ENCODE assay signal across 8 mouse cellular contexts in the genomic region with DNA sequence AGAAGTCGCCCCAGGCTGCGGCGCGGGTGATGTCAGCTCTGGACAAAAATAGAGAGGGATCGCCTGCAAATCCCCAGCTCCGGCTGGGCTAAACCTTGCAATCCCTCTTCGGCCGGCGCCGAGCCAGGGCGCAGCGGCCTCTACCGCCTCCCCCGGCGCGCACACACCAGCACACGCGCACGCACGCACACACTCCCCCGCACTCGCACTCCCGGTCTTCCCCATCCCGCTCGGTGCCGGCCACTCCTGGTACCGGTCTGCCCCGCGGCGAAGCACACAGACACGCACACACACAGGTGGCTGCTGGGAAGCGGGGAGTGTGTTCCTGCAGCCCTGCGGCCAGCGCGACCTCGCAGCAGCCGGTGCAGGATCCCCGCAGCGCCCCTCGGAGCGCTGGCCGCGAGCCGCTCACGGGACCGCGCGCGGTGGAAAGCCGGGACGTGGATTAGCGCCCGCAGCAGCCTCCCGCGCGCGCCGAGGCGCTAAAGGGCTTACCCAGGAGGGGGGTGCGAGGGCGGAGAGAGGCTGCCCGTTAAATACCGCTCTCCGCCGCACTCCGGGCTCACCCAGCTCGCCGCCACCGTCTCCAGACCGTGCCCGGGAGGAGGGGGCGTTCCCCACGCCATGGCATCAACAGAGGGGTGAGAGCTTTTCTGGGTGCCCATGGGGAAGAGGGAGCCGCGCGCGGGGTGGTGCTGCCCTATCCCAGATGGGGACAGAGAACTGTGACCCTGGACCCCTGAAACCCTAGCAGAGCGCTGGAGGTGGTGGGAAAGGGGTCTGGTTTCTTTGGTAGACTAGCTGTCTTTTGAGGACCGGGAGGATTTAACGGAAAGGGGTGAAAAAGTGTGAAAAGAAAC. TPM values are rescaled to one million over a fixed set of nuclear protein-coding genes. Genes with fewer than 3 reads are reported as not detected.
DNase-seq lines count a peak whose midpoint lies in the region; ATAC-seq and TF ChIP-seq lines count a peak whose summit lies in the region.

No protein-coding gene starts in this region.

- H3K4me1 ChIP-seq in E14TG2a.4 (replicated peaks; ENCODE audit: low read depth, low read length), result peaks cover 16% of the 10 kb centered on the region
- peaks cover 23% of the 10 kb centered on the region for H3K4me1 ChIP-seq in embryonic facial prominence, embryonic 13.5 days

- DNase-seq in adrenal gland, postnatal 14 days, result peak; percentile 68
- peak; percentile 49 for DNase-seq in heart, postnatal 4 days
- peak; percentile 70 to 79 for DNase-seq in left cerebral cortex, adult 18-20 months (ENCODE audit: low spot score in 2 of 2)
- peak; percentile 75 for DNase-seq in mesoderm, embryonic 11.5 days (ENCODE audit: low read depth, low spot score)
- peak; percentile 72 for DNase-seq in right cerebral cortex, postnatal 4 days

- H3K9ac ChIP-seq in embryonic facial prominence, embryonic 13.5 days, result peak overlapping the region; percentile 72

- no peak overlapping the region for H3K27ac ChIP-seq in embryonic facial prominence, embryonic 13.5 days

- TF ChIP-seq CTCF in E14TG2a.4 (conservative IDR thresholded peaks at IDR 0.05; ENCODE audit: low read length), result no peak

- under 1% methylated on average over 79 of the region's 80 CpGs for WGBS in embryonic facial prominence, embryonic 13.5 days

- peak; percentile 72 for ATAC-seq in embryonic facial prominence, embryonic 13.5 days (ENCODE audit: insufficient number of reproducible peaks, insufficient read depth, low FRiP score, low TSS enrichment, low read depth)
- ATAC-seq in CD4-positive, CD25-positive, alpha-beta regulatory T cell, adult 4 months, result no peak

- no peaks in the 10 kb centered on the region for H3K9me3 ChIP-seq in E14TG2a.4 (ENCODE audit: low read length)
- no peaks in the 10 kb centered on the region for H3K9me3 ChIP-seq in embryonic facial prominence, embryonic 13.5 days

- no peaks in the 10 kb centered on the region for H3K36me3 ChIP-seq in E14TG2a.4 (ENCODE audit: insufficient read depth, low read length)
- H3K36me3 ChIP-seq in embryonic facial prominence, embryonic 13.5 days, result no peaks in the 10 kb centered on the region

- H3K4me3 ChIP-seq in E14TG2a.4 (replicated peaks; ENCODE audit: low read length), result peak overlapping the region; percentile 85
- peak overlapping the region; percentile 67 for H3K4me3 ChIP-seq in embryonic facial prominence, embryonic 13.5 days

- H3K27me3 ChIP-seq in E14TG2a.4 (ENCODE audit: insufficient read depth, low read length), result peaks cover 57% of the 10 kb centered on the region
- H3K27me3 ChIP-seq in embryonic facial prominence, embryonic 13.5 days, result peaks cover 66% of the 10 kb centered on the region

- H3K4me2 ChIP-seq in embryonic facial prominence, embryonic 13.5 days, result peak overlapping the region; percentile 98

RNA-seq across cellular contexts. Expression of a gene that starts 0.4 kb away (rescaled TPM):
- total RNA-seq in adrenal gland, postnatal 14 days (2021), result 1.9 and 2.4 TPM in 2 replicates
- polyA plus RNA-seq in embryonic facial prominence, embryonic 13.5 days (2015; fragmentation: Nextera tagmentation; extraction: Ambion mirVana), result 0.73 and 0.81 TPM in 2 replicates
- total RNA-seq in heart, postnatal 4 days (2021), result under 1 TPM; 0.20 to 0.26 TPM
- total RNA-seq in left cerebral cortex, adult 18-20 months (2021), result 1,000 to 10,000 TPM; 1,523 to 1,534 TPM
- polyA plus RNA-seq in CD4-positive, CD25-positive, alpha-beta regulatory T cell, adult 4 months (2017; shearing (Covaris generic)), result under 1 TPM in 1 of 2 experiments, not detected in 1; 0.09 TPM

Comparison
In these comparisons a context has a peak if more than half of its experiments do, and no peak if none do; other contexts are left out.
1. RNA of a gene that starts 0.4 kb away (total RNA-seq): 1,523 to 1,534 TPM in left cerebral cortex, adult 18-20 months; 1.9 to 2.4 TPM in adrenal gland, postnatal 14 days and 0.20 to 0.26 TPM in heart, postnatal 4 days; every median in the first group is over 100 times any median in the second.
2. Peak in every context shown above with its lines, with median percentiles within 50 percentile points of each other: DNase-seq.